Mouse (Mus musculus): ENCODE results near the gene Zswim9.
"Not testable (repeated sequence)": the region's sequence is repeated elsewhere in the genome, so short reads cannot be mapped to it uniquely, and the experiment has no call there.

The Zswim9 gene

GRCm38 (mm10) chr7:13278308-13278891 lies at the start of gene Zswim9:
Zswim9 (minus strand) TSS chr7:13278721.
- DNase-seq (ENCODE audit: low spot score) = peak; percentile 89

- peak; percentile 52 for DNase-seq (ENCODE audit: low spot score)
Observed at GRCm38 (mm10) chr7:13324316-13324715, 45.8 kb upstream of the Zswim9 start, which contains the start of gene Pla2g4c. Pla2g4c (plus strand) TSS chr7:13324655.

- DNase-seq (ENCODE audit: low spot score) = no peak
Observed at GRCm38 (mm10) chr7:13321424-13321823, 42.9 kb upstream of the Zswim9 start.

GRCm38 (mm10) chr7:13314095-13314597 lies 35.6 kb upstream of the Zswim9 start:
- no peak for DNase-seq (ENCODE audit: low spot score)

- DNase-seq (ENCODE audit: low spot score) = no peak
Observed at GRCm38 (mm10) chr7:13311401-13311800, 32.9 kb upstream of the Zswim9 start.

- peak; percentile 67 for DNase-seq (ENCODE audit: low spot score)
Observed at GRCm38 (mm10) chr7:13310493-13311199, 32.1 kb upstream of the Zswim9 start.

GRCm38 (mm10) chr7:13309407-13309806 lies 30.9 kb upstream of the Zswim9 start:
- peak; percentile 49 for DNase-seq (ENCODE audit: low spot score)

GRCm38 (mm10) chr7:13303372-13303771 lies 24.9 kb upstream of the Zswim9 start:
- DNase-seq (ENCODE audit: low spot score) = no peak

- DNase-seq (ENCODE audit: low spot score) = no peak
Observed at GRCm38 (mm10) chr7:13302780-13303179, 24.3 kb upstream of the Zswim9 start.

- no peak for DNase-seq (ENCODE audit: low spot score)
Observed at GRCm38 (mm10) chr7:13301643-13302042, 23.1 kb upstream of the Zswim9 start.

GRCm38 (mm10) chr7:13298821-13299220 lies 20.3 kb upstream of the Zswim9 start:
- no peak for DNase-seq (ENCODE audit: low spot score)

GRCm38 (mm10) chr7:13297636-13298035 lies 19.1 kb upstream of the Zswim9 start:
- no peak for DNase-seq (ENCODE audit: low spot score)

- no peak for DNase-seq (ENCODE audit: low spot score)
Observed at GRCm38 (mm10) chr7:13295256-13295655, 16.7 kb upstream of the Zswim9 start.

- DNase-seq (ENCODE audit: low spot score) = no peak
Observed at GRCm38 (mm10) chr7:13293878-13294855, 15.6 kb upstream of the Zswim9 start.

GRCm38 (mm10) chr7:13291370-13291769 lies 12.8 kb upstream of the Zswim9 start:
- DNase-seq (ENCODE audit: low spot score) = no peak

GRCm38 (mm10) chr7:13290041-13290675 lies 11.6 kb upstream of the Zswim9 start:
- DNase-seq (ENCODE audit: low spot score) = no peak

- DNase-seq (ENCODE audit: low spot score) = no peak
Observed at GRCm38 (mm10) chr7:13288621-13289020, 10.1 kb upstream of the Zswim9 start.

GRCm38 (mm10) chr7:13278957-13279356 lies 436 bp upstream of the Zswim9 start:
- DNase-seq (ENCODE audit: low spot score) = not testable (repeated sequence)

GRCm38 (mm10) chr7:13277833-13278232 lies 688 bp downstream of the Zswim9 start:
- peak; percentile 47 for DNase-seq (ENCODE audit: low spot score)

- no peak for DNase-seq (ENCODE audit: low spot score)
Observed at GRCm38 (mm10) chr7:13277081-13277480, 1.4 kb downstream of the Zswim9 start, which contains the start of gene Lig1. Lig1 (plus strand) TSS chr7:13277283.

GRCm38 (mm10) chr7:13271704-13272103 lies 6.8 kb downstream of the Zswim9 start:
- DNase-seq (ENCODE audit: low spot score) = no peak

- no peak for DNase-seq (ENCODE audit: low spot score)
Observed at GRCm38 (mm10) chr7:13269394-13269793, 9.1 kb downstream of the Zswim9 start.

Measured in c-Kit-positive CD71-positive TER-119-positive erythroid progenitor cells, embryonic 14.5 days (primary cell).